Mouse (Mus musculus) midbrain, embryonic 10.5 days (tissue): ENCODE data around the gene Mrpl46. TPM values are rescaled to one million over a fixed set of nuclear protein-coding genes. Genes with fewer than 3 reads are reported as not detected.
A peak's percentile ranks its signal among the peaks of the same experiment; 100 is the strongest.

Experiments used
- DNase-seq: peaks from one replicate; pipeline ENCODE4 v3.0.0-alpha.2; 2017; ENCODE audit warnings: low spot score
- H3K27ac ChIP-seq: fragments of 300-500 bp; sonication (generic); replicated peaks from 2 replicates; pipeline ENCODE4 v1.5.1; 2016; ENCODE audit warnings: mild to moderate bottlenecking
- H3K27me3 ChIP-seq: fragments of 300-500 bp; sonication (generic); 2 replicates; pipeline ENCODE4 v1.6.1; 2016; ENCODE audit warnings: low read depth, mild to moderate bottlenecking; ENCODE audit not compliant: poor library complexity, severe bottlenecking
- H3K36me3 ChIP-seq: fragments of 300-500 bp; sonication (generic); 2 replicates; pipeline ENCODE4 v1.6.1; 2016; ENCODE audit warnings: mild to moderate bottlenecking, moderate library complexity
- H3K4me1 ChIP-seq: fragments of 300-500 bp; sonication (generic); 2 replicates; pipeline ENCODE4 v1.6.1; 2016
- H3K4me3 ChIP-seq: fragments of 300-500 bp; sonication (generic); 2 replicates; pipeline ENCODE4 v1.5.1; 2016; ENCODE audit warnings: mild to moderate bottlenecking, moderate library complexity
- H3K9me3 ChIP-seq: fragments of 300-500 bp; sonication (generic); replicated peaks from 2 replicates; pipeline ENCODE4 v1.6.1; 2016; ENCODE audit warnings: mild to moderate bottlenecking
- WGBS: fragments of 180-500 bp; shearing (Covaris S2); methylation state at CpG from one replicate; pipeline ENCODE4 v1.1.7; 2016; 5-methylcytosine and 5-hydroxymethylcytosine counted together
- polyA plus RNA-seq: library from polyadenylated mRNA; unstranded; fragments of >200 nt; fragmentation: Nextera tagmentation; extraction: Ambion mirVana; gene quantifications from 2 replicates; pipeline ENCODE4 v1.2.1, GENCODE M21; 2016

Gene Mrpl46
- polyA plus RNA-seq, 1 experiment from 2014 or later, result 87.7 TPM

- H3K9me3 ChIP-seq, result no peaks in the 10 kb centered on the region
- H3K27me3 ChIP-seq, result no peaks in the 10 kb centered on the region; the same call in 1 of the 2 replicates
- no peak overlapping the region for H3K4me3 ChIP-seq
- DNase-seq, result no peak
- H3K27ac ChIP-seq, result no peak overlapping the region
- H3K36me3 ChIP-seq, result peaks cover 44% of the 10 kb centered on the region
- 89% methylated on average over 6 of the region's 6 CpGs for WGBS
- H3K4me1 ChIP-seq, result peaks cover 17% of the 10 kb centered on the region
Observed at GRCm38 (mm10) chr7:78794571-78795092, 11.3 kb upstream of the Mrpl46 start.

- H3K27me3 ChIP-seq, result no peaks in the 10 kb centered on the region; the same call in 1 of the 2 replicates
- peaks cover 50% of the 10 kb centered on the region for H3K36me3 ChIP-seq
- WGBS, result 93% methylated on average over 13 of the region's 13 CpGs
- peaks cover 17% of the 10 kb centered on the region for H3K4me1 ChIP-seq
- no peak for DNase-seq
- H3K9me3 ChIP-seq, result no peaks in the 10 kb centered on the region
- H3K27ac ChIP-seq, result no peak overlapping the region
- no peak overlapping the region for H3K4me3 ChIP-seq
Observed at GRCm38 (mm10) chr7:78793895-78794570, 10.7 kb upstream of the Mrpl46 start.

GRCm38 (mm10) chr7:78791359-78792222, 8.3 kb upstream of the Mrpl46 start:
- H3K4me1 ChIP-seq, result no peaks in the 10 kb centered on the region
- peaks cover 66% of the 10 kb centered on the region for H3K36me3 ChIP-seq
- 88% methylated on average over 15 of the region's 15 CpGs for WGBS
- H3K9me3 ChIP-seq, result no peaks in the 10 kb centered on the region
- H3K27me3 ChIP-seq, result no peaks in the 10 kb centered on the region; the same call in 1 of the 2 replicates
- peak; percentile 55 for DNase-seq
- H3K27ac ChIP-seq, result no peak overlapping the region
- H3K4me3 ChIP-seq, result no peak overlapping the region

GRCm38 (mm10) chr7:78787793-78788380, 4.6 kb upstream of the Mrpl46 start:
- 93% methylated on average over 12 of the region's 12 CpGs for whole genome bisulfite sequencing

GRCm38 (mm10) chr7:78785906-78786305, 2.6 kb upstream of the Mrpl46 start:
- Histone ChIP-seq H3K4me1 (peaks cover 25% of the 10 kb centered on the region), H3K27me3 (no peaks in the 10 kb centered on the region), H3K36me3 (peaks cover 43% of the 10 kb centered on the region), H3K9me3 (no peaks in the 10 kb centered on the region), H3K4me3 (no peak overlapping the region), H3K27ac (no peak overlapping the region)
- WGBS, result 87% methylated on average over 5 of the region's 5 CpGs
- DNase-seq, result no peak

More at GRCm38 (mm10) chr7:78787793-78788380, 4.6 kb upstream of the Mrpl46 start:
- Histone ChIP-seq H3K4me3 (no peak overlapping the region), H3K4me1 (peaks cover 15% of the 10 kb centered on the region), H3K27ac (no peak overlapping the region), H3K36me3 (peaks cover 61% of the 10 kb centered on the region), H3K27me3 (no peaks in the 10 kb centered on the region), H3K9me3 (no peaks in the 10 kb centered on the region)
- no peak for DNase-seq

- peaks cover 15% of the 10 kb centered on the region for H3K4me1 ChIP-seq
- no peaks in the 10 kb centered on the region for H3K27me3 ChIP-seq
- WGBS, result 94% methylated on average over 5 of the region's 5 CpGs
- H3K27ac ChIP-seq, result no peak overlapping the region
- DNase-seq, result no peak
- no peak overlapping the region for H3K4me3 ChIP-seq
- H3K36me3 ChIP-seq, result peaks cover 68% of the 10 kb centered on the region
- H3K9me3 ChIP-seq, result no peaks in the 10 kb centered on the region
Observed at GRCm38 (mm10) chr7:78778741-78779140, 4.6 kb downstream of the Mrpl46 start.

GRCm38 (mm10) chr7:78770936-78771335, 12.4 kb downstream of the Mrpl46 start:
- no peak for DNase-seq
- Histone ChIP-seq H3K27ac (no peak overlapping the region), H3K9me3 (no peaks in the 10 kb centered on the region), H3K4me3 (no peak overlapping the region), H3K4me1 (no peaks in the 10 kb centered on the region; the same call in 1 of the 2 replicates), H3K36me3 (peaks cover 36% of the 10 kb centered on the region), H3K27me3 (peaks cover 10% of the 10 kb centered on the region)
- WGBS, result 90% methylated on average over 5 of the region's 5 CpGs

- no peak overlapping the region for H3K27ac ChIP-seq
- H3K4me3 ChIP-seq, result no peak overlapping the region
- H3K36me3 ChIP-seq, result peaks cover 18% of the 10 kb centered on the region
- no peaks in the 10 kb centered on the region; the same call in 1 of the 2 replicates for H3K4me1 ChIP-seq
- WGBS, result 79% methylated on average over 7 of the region's 7 CpGs
- DNase-seq, result no peak
- H3K27me3 ChIP-seq, result peaks cover 10% of the 10 kb centered on the region
- no peaks in the 10 kb centered on the region for H3K9me3 ChIP-seq
Observed at GRCm38 (mm10) chr7:78769075-78769652, 14.2 kb downstream of the Mrpl46 start.

- no peak for DNase-seq
- no peaks in the 10 kb centered on the region for H3K9me3 ChIP-seq
- 88% methylated on average over 12 of the region's 12 CpGs for WGBS
Observed at GRCm38 (mm10) chr7:78767929-78768531, 15.3 kb downstream of the Mrpl46 start.

GRCm38 (mm10) chr7:78766019-78766683, 17.2 kb downstream of the Mrpl46 start:
- no peak overlapping the region for H3K4me3 ChIP-seq
- WGBS, result 25% methylated on average over 18 of the region's 18 CpGs
- peaks cover 10% of the 10 kb centered on the region for H3K27me3 ChIP-seq
- peak; percentile 85 for DNase-seq
- H3K36me3 ChIP-seq, result no peaks in the 10 kb centered on the region
- no peaks in the 10 kb centered on the region; the same call in 1 of the 2 replicates for H3K4me1 ChIP-seq
- no peak overlapping the region for H3K27ac ChIP-seq
- no peaks in the 10 kb centered on the region for H3K9me3 ChIP-seq

More at GRCm38 (mm10) chr7:78767929-78768531, 15.3 kb downstream of the Mrpl46 start:
- Histone ChIP-seq H3K4me1 (no peaks in the 10 kb centered on the region; the same call in 1 of the 2 replicates), H3K27ac (no peak overlapping the region), H3K27me3 (peaks cover 10% of the 10 kb centered on the region), H3K36me3 (peaks cover 7% of the 10 kb centered on the region), H3K4me3 (no peak overlapping the region)

GRCm38 (mm10) chr7:78765215-78765631, 18.1 kb downstream of the Mrpl46 start:
- H3K27ac ChIP-seq, result no peak overlapping the region
- 71% methylated on average over 5 of the region's 5 CpGs for WGBS
- no peaks in the 10 kb centered on the region for H3K36me3 ChIP-seq

More at GRCm38 (mm10) chr7:78765215-78765631, 18.1 kb downstream of the Mrpl46 start:
- H3K4me1 ChIP-seq, result no peaks in the 10 kb centered on the region; the same call in 1 of the 2 replicates
- no peak for DNase-seq
- peaks cover 10% of the 10 kb centered on the region for H3K27me3 ChIP-seq
- H3K9me3 ChIP-seq, result no peaks in the 10 kb centered on the region
- H3K4me3 ChIP-seq, result no peak overlapping the region
